Mouse (Mus musculus) telencephalon, adult 2 months (tissue): Measurements from ENCODE around the gene Fsd1.

Source experiments
- DNase-seq: peaks from one replicate; pipeline ENCODE4 v3.0.0-alpha.2; 2011; ENCODE audit warnings: low read depth, low spot score

The Fsd1 gene

DNA sequence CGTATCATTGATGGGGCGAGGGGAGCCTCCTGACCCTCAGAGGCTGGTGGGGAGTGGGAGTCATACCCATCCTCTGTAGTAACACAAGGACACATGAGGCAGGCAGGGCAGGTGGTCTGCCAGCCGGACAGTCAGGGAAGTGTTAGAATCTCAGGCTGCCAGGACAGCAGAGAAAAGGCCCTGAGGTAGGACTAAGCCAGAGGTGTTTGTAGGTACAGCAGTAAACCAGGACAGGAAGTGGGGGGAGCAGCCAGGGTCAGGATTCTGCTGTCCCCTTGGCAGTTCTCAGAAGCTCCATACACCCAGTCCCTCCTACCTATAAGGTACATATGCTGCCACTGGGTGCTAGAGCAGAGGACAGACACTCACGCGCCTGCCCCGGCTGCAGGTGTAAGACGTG lies 24.7 kb upstream of the Fsd1 start:
- no peak for DNase-seq

DNA sequence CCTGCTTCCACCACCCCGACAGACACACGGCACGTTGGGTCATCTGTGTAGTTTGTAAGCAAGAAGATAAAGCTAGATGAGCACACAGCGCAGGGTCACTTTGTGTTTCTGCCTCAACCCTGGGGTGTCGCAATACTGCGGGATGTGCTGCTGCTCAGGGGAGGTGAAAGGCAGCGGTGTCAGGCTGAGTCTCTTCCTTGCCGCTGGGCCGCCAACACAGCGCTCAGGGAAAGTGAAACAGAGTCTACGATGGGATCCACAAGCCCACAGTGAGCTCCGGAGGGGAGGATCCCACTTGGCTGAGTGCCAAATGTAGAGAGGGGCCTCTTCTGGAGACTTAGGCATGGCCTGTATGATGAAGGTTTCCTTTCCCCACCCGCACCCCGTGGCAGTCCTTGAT lies 23.1 kb upstream of the Fsd1 start:
- DNase-seq, result no peak

DNA sequence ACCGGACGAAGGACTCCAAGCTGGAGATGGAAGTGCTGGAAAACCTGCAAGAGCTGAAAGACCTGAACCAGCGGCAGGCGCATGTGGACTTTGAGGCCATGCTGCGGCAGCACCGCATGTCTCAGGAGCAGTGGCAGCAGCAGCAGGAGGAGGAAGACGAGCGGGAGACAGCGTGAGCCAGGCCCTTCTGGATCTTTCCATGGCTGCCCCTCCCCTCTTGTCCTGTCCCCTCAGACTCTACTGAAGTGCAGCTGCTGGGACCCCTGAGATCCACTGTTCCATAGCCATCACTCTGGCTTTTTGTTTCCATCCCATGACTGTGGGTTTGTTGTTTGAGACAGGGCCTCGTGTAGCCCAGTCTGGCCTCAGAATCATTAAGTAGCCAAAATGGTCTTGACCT lies 21.8 kb upstream of the Fsd1 start:
- DNase-seq, result no peak

GRCm38 (mm10) chr17:55964996-55965395 lies 21.3 kb upstream of the Fsd1 start:
- no peak for DNase-seq

GRCm38 (mm10) chr17:55967186-55967585 lies 19.1 kb upstream of the Fsd1 start:
- no peak for DNase-seq

DNA sequence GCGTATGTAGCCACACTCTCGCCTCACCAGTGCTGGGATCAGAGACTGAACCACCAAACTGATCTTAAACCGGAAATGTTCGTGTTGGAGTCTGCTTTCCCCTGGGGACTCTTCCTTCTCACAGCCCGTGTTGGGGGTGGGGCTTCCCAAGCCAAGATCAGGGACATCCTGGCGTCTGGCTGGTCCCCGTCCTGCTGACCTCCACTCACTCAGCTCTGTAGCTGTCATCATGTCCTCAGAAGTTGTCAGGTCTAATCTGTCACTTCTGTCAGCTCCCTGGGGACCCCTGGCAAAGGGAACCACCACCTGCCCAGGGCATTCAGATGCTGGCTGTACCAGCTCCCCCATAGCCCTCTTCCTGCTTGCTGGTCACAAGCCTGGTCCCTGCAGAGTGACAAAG lies 18.1 kb upstream of the Fsd1 start:
- no peak for DNase-seq

- no peak for DNase-seq
Measured at GRCm38 (mm10) chr17:55969560-55969959, 16.7 kb upstream of the Fsd1 start.

- no peak for DNase-seq
Measured at GRCm38 (mm10) chr17:55969966-55970891, 16.1 kb upstream of the Fsd1 start, which contains the start of gene Shd. TSS of gene Shd (plus strand) at chr17:55970467.

DNA sequence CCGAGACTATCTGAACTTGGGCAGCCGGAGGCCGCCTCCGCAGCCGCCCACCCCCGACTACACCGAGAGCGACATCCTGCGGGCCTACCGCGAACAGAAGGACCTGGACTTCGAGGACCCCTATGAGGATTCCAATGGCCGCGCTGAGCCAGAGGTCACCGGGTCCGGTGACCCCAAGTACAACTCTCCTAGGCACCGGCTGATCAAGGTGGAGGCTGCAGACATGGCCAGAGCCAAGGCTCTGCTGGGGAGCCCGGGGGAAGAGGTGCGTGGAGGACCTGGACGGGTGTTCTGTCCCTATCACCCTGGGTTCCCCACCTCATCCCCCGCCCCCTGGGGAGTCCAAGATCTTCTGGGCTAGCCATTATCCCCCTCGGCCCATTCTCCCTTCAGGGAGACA lies 14.9 kb upstream of the Fsd1 start:
- no peak for DNase-seq

DNA sequence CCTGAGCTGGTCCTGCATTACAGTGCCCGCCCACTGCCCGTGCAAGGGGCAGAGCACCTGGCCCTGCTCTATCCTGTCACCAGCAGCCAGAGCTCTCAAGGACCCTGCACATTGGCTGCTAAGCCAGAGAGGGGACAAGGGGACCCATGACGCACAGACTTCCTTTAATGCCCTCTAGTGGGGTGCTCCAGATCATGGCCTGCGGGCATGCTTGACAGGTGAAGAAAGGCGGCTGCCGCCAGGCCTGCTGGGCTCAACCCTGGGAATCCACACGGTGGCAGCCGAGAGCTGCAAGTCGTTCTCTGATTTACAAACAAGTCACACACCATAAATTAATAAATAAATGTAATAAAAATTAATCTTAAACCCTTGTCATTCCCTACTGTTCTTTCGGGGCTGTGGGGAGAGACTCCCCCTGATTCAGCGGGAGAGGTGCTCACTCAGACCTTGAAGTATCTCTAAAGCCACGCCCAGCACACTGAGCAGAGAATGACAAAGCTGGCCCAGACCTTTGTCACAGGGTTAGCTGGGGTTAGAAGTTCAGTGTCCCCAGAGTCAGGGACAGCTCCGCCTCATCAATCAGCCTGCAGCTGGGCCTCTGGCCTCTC lies 9.9 kb upstream of the Fsd1 start:
- DNase-seq, result no peak

DNA sequence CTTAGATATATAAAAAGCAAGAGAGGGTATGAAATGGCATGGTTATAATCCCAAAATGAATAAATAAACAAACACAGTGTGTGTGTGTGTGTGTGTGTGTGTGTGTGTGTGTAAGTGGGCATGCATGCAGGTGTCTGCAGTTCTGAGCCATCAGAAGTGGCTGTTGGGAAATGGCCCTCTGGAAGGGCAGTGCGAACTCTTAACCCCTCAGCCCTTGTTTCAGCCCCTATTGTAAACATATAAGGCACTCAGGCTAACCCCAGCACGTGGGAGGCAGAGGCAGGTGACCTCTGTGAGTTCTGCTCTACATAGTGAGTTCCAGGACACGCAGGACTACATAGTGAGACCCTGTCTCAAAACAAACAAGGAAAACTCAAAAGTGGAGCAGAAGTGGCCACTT lies 9.0 kb upstream of the Fsd1 start:
- DNase-seq, result no peak

- DNase-seq, result no peak
Measured at GRCm38 (mm10) chr17:55990278-55990898, 4.1 kb downstream of the Fsd1 start.

- DNase-seq, result no peak
Measured at GRCm38 (mm10) chr17:55996007-55996406, 9.7 kb downstream of the Fsd1 start.

DNA sequence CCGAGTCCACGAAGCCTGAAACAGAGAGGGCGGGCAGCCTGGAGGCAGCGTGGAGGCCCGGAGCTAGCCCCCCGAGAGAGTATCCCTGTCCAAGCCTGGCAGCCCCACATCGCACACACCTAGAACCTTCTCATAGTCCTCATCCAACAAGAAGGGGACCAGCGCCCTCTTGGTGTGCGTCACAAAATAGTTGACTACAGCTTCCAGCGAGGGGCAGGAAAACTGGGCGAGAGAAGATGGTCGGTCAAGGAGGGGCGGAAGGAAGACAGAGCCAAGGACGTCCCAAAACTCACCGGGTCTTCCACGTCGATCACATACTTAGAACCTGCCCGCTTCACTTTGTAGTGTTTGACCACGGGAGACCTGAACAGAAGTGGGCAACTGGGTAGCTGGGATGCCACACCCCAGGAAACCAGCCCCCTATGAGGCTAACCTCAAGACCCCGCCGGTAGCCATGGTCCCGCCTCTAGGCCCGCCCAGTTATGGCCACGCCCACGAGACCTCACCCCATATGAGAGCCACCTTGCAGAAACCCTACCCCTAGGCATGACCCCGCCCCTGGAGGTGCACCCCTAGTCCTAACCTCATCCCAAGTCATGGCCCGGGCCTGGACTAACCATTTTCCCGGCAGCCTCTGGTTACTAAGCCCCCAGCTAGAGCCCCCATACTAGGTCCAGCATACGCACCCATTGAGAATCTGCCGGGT lies 13.6 kb downstream of the Fsd1 start:
- DNase-seq, result no peak

DNA sequence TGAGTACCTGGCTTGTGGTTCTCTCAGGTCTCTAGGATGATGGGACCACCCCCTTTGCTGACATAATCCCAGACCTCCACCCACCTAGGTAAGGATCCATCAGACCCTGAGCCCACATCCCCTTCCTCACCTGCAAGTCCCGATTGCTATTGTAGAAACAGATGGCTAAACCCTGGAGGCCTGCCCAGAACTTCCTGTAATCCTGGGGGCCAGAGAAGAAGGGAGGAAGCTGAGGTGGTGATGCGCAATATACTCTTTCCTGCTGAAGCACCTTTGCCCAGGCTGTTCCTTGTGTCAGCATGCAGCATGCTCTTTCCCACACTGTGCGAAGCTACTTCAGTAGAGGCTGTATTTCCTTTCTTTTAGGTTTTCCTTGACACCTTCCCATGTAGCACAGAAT lies 16.7 kb downstream of the Fsd1 start:
- no peak for DNase-seq

- DNase-seq, result no peak
Measured at GRCm38 (mm10) chr17:56005415-56006061, 19.2 kb downstream of the Fsd1 start, which contains the start of the genes Stap2 and Mpnd. TSS of gene Stap2 (minus strand) at chr17:56005584. TSS of gene Mpnd (plus strand) at chr17:56005711.

GRCm38 (mm10) chr17:56006956-56007355 lies 20.6 kb downstream of the Fsd1 start:
- DNase-seq, result no peak

GRCm38 (mm10) chr17:56007444-56008355 lies 21.4 kb downstream of the Fsd1 start:
- DNase-seq, result no peak

DNA sequence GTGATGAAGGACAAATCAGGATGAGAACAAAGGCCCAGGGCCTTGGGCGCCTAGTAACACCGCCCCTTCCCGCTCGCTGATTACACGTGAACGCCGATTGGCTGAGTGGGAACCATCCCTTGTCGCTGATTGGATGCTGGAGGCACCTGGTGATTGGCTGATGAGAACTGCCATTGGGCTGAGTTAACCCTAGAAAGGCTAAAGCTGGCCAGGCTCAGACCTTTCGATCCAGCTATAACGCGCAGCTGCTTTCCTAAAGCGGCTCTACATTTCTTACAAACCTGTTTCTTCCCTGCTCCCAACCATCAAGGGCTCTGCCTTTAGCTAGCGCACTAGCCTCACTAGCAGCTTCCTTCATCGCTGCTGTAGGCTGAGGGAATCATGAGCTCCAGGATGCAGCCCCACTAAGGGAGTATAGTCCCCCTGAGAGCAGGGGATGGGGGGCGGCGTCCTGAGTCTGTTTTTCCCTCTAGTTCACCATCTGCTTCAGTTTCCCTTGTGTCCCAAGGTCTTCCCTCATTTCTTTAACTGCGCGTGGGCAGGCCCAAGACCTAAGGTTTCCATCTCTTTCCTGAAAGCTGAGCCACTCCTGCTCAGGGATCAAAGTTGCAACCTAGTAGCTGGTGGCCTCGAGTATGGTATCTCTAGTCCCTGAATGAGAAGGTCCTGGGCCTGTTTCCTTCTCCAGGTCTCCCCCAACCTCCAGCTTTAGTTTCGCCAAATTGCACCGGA lies 22.2 kb downstream of the Fsd1 start:
- peak; percentile 95 for DNase-seq
